Mouse (Mus musculus) retina, postnatal 1 day (tissue): ENCODE measurements at regions not wholly inside any gene's neighbourhood (a gene's known extent, or its start where the extent isn't known, plus 50 kb on each side); places are given as distances from the start of the nearest gene placed in this dataset.
"Not testable (repeated sequence)": the region's sequence is repeated elsewhere in the genome, so short reads cannot be mapped to it uniquely, and the experiment has no call there.

Experiments used
- DNase-seq: peaks from one replicate; pipeline ENCODE4 v3.0.0-alpha.2; 2012

DNA sequence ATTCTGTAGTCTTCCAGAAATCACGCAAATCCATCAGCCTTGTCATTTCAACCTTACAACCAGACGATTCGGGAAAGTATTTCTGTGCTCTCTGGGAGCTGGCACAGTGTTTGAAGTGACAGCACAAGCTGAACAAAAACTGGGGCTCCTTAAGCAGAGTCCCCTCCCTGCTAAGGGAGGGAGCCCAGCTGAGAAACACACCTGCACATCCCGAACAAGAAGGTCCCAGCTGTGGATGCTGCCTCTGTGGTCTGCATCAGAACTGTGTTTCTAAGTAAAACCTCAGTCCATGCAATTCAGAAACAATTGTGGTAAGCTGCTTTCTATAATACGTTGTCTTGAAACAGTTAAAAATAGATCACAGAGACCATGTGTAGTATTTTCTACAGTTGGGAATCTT lies 693.8 kb downstream of the Dad1 start:
- DNase-seq: not testable (repeated sequence)

DNA sequence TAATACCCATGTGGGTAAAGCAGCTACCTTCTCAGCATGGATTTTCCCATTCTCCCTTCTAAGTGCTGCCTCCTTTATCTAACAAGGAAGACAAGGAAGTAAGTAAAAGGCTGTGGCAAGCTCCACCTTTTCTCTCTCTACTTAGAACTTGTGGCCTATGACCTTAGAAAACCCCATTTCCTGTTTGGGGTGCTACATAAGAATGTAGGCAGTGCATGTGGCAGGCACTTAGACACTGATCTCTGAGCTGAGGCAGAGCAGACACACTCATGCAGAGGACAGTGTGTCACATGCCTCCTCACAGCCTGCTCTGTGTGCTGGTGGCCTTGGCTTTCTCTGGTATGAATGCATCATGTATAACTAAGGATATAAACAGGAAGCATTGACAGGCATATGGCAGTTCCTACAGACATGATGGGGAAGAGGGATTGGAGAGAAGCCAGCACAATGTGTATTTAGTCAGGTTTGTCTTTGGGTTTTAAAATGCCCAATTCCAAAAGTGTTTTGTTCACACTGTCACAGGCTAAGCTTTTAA lies 694.5 kb downstream of the Dad1 start:
- DNase-seq: not testable (repeated sequence)

DNA sequence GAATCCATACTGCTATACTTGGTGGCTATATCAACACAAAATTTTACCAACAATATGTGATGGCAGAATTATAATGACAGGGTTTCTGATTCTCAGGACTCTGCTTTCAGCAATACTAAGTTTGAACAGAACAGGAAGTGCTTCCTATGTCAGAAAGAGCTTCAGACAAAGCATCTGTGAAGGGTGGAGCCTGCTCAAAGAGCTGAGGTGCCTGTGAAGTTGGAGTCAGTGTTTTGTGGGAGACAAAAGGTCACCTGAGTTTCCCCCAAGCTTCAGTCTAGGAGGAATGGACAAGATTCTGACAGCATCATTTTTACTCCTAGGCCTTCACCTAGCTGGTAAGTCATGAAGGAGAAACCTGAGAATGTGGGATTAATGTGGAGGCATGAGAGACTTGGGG lies 700.1 kb downstream of the Dad1 start:
- no peak for DNase-seq

DNA sequence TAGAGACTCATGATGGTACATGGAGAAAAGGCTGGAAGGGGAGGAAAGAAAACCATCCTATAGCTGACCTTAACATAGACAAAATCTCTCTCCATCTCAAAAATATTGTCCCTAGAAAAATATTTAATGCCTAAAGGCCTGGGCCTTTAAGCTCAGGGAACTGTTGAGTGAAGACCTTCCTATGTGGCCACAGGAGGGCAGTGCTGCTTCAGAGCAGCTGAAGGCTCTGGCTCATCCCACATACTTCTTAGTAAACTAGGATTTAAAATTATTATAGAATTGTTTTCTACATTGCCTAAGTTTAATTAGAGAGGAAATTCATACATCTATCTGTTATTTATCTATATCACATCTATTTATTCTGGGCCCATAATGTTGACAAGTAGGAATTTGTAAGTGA lies 706.5 kb downstream of the Dad1 start:
- not testable (repeated sequence) for DNase-seq

DNA sequence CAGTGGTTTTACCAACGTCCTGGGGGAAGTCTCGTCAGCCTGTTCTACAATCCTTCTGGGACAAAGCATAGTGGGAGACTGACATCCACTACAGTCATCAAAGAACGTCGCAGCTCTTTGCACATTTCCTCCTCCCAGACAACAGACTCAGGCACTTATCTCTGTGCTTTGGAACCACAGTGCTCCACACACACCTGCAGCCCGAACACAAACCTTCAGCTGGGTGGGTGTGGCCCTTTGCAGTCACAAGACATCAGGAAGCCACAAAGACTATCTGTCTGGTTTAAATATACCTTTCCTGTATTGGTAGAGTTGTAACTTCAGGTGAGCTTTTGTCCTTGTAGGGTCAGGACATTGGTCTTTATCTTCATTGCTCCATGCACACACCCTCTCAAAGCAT lies 708.6 kb downstream of the Dad1 start:
- DNase-seq: no peak

DNA sequence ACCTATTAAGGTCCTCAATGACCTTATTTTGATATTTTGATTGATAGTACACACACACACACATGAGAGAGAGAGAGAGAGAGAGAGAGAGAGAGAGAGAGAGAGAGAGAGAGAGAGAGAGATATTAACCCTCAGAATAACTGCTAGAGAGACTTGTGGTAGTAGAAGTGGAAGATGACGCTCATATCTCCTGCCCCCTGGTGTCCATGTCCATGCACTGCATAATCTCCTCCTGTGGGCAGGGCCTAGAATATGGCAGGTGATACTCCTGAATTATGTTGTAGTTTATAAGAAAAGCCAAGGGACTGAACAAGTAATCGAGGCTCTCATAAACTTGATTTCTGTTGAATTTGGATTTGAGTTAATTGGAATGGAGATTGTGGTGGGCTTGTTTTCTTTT lies 712.3 kb downstream of the Dad1 start:
- peak; percentile 26 for DNase-seq

DNA sequence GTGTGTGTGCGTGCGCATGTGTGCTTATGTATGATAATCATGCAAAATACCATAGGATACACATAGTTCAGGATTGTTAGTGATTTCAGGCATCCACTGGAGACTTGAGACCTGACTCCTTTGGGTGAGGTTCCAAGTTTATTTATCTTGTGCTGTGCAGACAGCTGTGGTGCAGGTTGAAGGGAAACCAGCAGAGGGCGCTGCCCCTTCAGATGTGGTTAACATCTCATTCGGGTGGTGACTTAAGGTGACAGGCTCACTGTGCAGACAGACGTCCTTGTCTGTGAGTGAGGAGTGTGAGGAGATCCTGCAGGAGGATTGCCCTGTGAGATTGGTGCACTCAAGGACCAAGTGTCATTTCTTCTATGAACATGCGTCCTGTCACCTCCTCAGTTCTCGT lies 716.0 kb downstream of the Dad1 start:
- peak; percentile 5 for DNase-seq

DNA sequence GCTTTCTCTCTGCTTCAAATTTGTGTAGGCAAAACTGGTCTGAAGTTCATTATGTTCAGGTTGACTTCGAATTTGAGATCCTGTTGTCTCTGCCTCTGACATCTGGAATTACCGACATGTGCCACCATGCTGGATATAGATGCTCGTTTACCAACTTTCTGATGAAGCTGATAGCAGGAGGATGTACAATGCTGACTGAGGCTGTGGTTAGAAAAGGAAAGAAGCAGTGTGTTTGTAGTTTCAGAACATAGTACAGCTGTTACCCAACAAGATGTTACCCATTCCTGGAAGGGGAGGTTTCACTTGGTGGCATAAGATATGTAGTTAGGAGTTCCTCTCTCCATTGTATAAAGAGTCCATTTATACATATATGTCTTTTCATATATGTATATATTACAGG lies 730.5 kb downstream of the Dad1 start:
- DNase-seq: not testable (repeated sequence)

DNA sequence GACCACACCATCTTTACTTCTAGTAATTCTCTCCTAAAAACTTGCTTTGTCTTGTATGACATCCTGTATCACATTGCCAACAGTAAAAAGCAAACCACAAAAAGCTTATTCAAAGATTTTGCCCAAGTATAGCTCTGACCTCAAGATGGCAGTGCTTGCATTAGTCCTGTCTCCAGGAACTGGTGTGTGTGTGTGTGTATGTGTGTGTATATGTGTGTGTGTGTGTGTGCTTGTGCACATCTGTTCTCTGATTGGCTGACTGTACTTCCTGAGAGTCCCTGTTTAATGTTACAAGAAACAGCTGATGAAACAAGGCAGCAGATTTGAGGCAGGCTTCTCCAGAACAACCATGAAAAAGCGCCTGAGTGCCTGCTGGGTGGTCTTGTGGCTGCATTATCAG lies 735.0 kb downstream of the Dad1 start:
- not testable (repeated sequence) for DNase-seq

DNA sequence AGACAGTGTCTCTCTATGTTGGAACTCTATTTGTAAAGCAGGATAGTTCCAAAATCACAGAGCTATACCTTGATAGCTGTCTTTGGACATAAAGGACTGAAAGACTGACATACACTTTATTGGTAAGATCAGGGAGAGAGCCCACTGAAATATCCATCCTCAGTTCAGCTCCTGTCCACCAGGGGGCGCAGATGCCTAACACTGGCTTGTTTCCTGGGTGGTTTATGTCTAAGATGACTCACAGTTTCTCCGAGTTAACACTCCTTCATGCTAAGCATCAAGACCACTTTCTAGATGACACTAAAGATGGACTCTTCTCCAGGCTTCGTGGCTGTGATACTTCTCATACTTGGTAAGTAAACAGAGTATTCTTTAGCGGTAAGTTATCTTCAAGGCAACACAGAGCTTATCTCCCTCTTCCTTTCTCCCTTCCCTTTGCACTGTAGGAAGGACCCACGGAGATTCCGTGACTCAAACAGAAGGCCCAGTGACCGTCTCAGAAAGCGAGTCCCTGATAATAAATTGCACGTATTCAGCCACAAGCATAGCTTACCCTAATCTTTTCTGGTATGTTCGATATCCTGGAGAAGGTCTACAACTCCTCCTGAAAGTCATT lies 737.2 kb downstream of the Dad1 start:
- DNase-seq: not testable (repeated sequence)

DNA sequence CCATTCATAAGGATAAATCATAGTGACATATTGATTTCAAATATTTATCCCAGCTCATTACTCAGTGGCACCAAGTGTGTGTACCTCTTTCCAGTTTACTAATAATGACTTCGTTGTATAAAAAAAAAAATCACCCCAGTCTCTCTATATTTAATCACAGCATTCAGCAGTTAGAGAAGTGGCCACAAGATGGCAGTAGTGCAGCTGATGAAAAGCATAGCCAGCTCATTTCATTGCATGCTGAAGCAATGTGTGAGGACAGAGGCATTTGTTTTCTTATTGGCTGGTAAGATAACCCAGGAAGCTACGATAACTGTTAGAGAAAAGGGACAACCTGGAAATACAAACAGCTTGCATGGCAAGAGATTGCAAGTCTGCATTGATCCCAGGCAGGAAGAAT lies 748.5 kb downstream of the Dad1 start:
- DNase-seq: peak; percentile 59

DNA sequence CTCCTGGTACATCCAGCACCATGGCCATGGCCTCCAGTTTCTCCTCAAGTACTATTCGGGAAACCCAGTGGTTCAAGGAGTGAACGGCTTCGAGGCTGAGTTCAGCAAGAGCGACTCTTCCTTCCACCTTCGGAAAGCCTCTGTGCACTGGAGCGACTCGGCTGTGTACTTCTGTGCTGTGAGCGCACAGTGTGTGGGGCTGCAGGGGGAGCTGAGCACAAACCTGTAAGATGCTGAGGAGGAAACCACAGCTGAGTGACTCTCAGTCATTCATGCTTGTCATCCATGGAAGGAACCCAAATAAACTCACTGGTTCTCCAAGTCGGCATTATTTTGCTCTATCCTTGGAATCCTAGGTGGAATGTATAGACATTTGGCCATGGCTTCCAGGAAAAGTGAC lies 765.5 kb downstream of the Dad1 start:
- not testable (repeated sequence) for DNase-seq

DNA sequence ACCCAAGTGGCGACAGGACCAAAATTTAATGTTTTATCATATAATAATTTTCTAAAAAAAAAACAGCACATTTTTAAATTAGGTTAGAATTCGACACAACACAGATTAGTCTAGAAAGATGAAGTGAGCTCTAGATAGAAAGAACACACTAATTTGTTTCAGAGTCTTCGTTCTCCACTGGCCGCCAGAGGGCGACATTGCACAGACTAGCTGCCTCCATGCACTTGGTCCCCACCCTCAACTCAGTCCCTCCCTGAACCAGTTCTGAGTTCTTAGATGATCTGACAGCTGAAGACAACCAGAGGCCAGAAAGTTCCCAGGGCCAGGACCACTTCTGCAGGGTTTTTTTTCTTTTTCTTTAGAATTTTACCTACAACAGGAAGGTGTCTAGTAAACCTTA lies 766.3 kb downstream of the Dad1 start:
- DNase-seq: not testable (repeated sequence)

DNA sequence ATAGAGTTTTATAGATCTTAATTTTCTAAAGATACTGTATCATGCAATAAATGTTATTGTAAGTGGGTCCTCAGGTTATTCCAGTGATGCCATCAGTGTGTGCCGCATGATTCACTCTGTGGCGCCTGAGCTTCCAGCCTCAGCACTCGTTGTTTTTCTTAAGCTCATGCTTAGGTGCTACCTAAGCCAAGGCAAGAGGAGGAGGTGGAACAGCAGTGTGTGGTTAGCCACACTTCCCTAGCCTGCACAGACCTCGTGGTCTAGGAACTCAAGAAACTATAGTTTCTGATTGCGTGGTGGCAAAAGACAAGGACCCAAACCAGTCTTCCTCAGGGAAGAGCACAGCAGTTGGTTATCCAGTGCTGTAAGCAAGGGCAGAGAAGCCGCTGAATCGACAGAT lies 779.7 kb downstream of the Dad1 start:
- DNase-seq: not testable (repeated sequence)

DNA sequence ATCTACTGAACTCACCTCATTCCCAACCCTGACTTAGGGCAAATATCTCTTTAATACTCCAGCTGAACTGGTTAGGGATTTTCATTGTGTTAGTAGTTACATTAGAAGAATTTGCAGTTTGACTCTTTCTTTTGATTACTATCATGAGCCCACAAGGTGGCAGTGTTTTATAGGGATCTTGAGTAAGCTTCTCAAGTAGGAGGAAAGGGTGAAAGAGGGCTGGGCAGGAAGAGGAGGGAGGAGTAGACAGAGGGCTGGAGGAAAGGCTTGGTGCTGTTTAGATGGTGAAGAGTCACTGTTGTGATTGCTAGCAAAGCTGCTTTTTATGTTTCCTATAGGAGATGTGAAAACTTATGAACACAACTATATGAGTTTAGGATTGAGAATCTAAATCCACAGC lies 793.1 kb downstream of the Dad1 start:
- not testable (repeated sequence) for DNase-seq

DNA sequence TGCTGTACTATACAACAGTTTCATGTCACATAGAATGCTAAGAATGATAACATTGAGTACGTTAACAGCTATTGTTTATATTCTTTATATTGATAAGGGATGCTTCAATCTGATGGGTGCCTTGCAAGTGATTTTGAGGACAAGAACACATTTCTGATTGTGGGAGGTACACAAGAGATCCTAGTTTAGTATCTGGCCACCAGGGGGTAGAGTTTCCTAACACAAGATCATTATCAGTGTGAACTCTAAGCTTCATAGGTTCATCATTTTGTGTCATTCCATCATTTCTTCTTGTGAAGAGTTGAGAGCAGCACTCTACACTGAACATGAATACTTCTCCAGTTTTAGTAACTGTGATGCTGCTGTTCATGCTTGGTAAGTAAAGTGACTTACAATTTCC lies 799.9 kb downstream of the Dad1 start:
- no peak for DNase-seq

DNA sequence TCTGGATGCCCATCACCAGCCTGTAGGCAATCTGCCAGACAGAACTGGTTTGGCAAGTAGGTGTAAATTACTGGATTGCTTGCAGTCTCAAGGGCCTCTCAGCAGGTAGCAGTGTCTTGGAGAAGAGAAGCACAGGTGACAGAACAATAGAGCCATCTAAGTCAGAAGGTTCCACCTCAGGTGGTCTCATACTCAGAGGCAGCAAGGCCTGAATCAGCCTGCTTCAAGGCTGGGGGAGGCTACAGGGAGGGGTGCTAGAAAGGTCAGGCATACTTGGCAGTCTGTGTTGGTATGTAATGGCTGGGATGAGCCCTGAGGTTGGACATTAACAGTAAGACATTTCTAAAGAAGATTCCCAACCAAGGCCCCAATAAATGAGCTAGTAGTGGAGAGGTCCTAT lies 814.3 kb downstream of the Dad1 start:
- DNase-seq: not testable (repeated sequence)

DNA sequence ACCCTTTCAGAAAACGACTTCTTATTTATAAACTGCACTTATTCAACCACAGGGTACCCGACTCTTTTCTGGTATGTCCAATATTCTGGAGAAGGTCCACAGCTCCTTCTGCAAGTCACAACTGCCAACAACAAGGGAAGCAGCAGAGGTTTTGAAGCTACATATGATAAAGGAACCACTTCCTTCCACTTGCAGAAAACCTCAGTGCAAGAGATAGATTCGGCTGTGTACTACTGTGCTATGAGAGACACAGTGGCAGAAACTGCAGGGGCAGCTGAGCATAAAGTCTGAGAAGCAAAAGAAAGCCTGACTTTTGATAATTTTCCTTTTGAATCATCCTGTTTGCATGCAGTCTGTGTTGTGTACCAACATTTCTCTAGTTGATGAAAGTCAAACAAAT lies 823.8 kb downstream of the Dad1 start:
- not testable (repeated sequence) for DNase-seq

DNA sequence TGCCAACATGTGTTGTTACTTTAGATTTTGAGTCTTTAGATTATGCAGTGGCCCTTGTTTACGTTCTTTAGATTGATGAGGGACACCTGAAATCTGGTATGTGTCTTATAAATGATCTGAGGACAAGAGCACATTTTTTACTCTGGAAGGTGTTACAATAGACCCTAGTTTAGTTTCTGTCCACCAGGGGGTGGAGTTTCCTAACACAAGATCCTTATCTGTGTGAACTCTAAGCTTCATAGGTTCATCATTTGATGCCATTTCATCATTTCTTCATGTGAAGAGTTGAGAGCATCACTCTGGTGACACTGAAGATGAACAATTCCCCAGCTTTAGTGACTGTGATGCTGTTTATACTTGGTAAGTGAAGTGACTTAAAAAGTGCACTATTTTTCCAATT lies 825.5 kb downstream of the Dad1 start:
- not testable (repeated sequence) for DNase-seq

DNA sequence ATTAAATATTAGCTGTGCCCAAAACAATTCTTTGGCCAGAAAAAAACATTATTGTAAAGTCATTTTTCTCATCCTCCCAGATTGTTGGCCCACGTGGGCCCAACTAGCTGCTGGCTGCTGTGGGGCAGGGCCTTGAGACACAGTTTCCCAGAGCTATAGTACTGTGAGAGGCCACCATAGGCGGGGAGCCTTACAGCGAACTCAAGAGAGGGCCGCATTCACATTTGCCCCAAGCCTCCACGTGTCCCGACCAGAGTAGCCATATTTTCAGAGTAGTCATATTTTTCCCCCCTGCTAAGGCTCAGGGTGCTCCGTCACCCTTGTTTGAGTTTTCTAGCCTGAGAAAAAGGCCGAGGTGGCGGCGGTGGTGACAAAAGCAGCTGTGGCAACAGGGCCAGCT lies 826.3 kb downstream of the Dad1 start:
- DNase-seq: not testable (repeated sequence)

DNA sequence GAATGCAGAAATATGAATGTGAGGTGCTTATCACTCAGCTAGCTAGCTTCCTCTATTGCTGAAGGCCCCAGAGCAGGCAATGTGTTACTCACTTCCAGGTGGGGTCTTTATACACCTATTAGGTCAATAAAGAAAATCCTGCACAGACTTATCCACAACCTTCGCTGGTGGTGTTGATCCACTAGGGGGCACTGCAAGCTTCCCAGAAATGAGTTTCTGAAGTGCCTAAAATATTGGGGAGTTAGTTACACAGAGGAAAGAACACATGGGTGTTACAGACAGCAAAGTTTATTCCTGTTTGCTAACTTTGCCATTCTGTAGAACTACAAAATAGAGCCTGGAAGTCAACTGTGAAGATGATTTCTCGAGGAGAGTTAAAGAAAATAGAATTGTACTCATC lies 836.9 kb downstream of the Dad1 start:
- DNase-seq: not testable (repeated sequence)

DNA sequence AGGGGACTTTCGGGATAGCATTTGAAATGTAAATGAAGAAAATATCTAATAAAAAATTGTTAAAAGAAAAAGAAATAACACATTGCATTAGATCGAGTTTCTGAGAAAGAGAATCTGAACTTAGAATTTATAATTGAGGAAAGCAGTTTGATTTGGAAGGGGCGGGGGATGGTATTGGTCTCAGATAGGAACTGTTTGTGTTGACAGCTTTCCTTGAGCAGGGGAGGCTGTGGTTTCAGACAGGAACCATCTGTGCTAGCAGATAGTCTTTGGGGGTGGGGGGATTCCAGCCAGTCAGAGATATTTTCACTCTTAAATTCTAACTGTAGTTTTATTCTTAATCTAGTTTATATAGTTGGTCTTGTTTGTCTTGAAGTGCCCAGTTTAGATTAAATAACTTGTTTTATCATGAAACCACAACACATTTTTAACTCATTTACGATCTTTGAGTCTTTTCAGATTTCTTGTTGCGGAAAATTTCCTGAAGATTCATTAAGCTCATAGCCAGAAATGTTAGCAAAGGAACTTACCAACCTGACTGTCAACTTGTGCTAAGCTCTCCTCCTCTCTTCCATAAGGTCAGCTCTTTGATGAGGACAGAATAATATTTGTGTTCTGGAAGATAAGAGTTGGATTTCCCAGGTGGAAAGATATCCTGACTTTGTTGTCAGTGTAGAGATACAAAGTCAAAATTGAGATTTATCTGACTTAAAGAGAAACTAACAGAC lies 846.2 kb downstream of the Dad1 start:
- DNase-seq: not testable (repeated sequence)

DNA sequence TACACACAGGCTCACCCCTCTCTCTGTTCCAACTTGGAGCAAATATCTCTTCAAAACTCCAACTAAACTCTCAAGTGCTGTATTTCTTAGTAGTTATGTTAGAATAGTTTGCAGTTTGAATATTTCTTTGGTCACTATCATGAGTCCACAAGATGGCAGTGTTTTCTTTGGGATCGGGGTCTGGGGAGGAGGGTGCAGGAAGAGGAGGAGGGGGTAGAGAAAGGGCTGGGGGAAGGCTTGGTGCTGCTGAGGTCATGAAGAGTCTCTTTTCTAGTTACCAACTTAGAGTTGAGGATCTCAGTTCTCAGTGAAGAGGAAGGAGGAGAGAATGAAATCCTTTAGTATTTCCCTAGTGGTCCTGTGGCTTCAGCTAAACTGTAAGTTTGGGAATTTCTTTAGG lies 863.6 kb downstream of the Dad1 start:
- DNase-seq: not testable (repeated sequence)

DNA sequence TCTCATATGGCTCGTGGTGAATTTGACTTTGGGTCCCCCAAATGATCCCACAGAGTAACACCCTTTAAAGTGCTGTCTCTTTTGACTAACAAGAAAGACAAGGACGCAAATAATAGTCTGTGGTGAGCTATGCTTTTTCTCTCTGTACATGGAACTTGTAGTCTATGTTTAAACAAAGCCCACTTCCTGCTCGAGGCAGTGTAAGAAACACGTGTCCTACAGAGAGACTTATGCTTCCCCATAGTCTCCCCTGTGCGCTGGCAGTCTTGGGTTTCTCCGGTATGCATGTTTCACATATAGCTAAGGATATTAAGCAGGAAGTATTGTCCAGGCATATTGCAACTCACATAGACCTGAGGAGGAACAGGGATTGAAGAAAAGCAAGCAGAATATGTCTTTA lies 879.0 kb upstream of the Olfr1507 start:
- DNase-seq: not testable (repeated sequence)
